Mouse (Mus musculus) heart, embryonic 11.5 days (tissue): Measurements from ENCODE around the gene Il1rl2. TPM values are rescaled to one million over a fixed set of nuclear protein-coding genes. Genes with fewer than 3 reads are reported as not detected.
A peak's percentile ranks its signal among the peaks of the same experiment; 100 is the strongest.

ENCODE experiments used
- ATAC-seq: fragments of 200-750 bp; cut with Nextera tagmentation; replicated peaks from 2 replicates; pipeline ENCODE4 v1.8.0; 2017; ENCODE audit warnings: moderate library complexity; ENCODE audit not compliant: insufficient number of reproducible peaks, low FRiP score, low TSS enrichment
- H3K27ac ChIP-seq: fragments of 300-500 bp; sonication (generic); 2 replicates; pipeline ENCODE4 v1.5.1; 2014; ENCODE audit warnings: mild to moderate bottlenecking, low read depth, low read length
- H3K27me3 ChIP-seq: fragments of 300-500 bp; sonication (generic); 2 replicates; pipeline ENCODE4 v1.6.1; 2014; ENCODE audit warnings: mild to moderate bottlenecking, low read length, mixed read lengths; ENCODE audit not compliant: control insufficient read depth, insufficient read depth
- H3K36me3 ChIP-seq: fragments of 300-500 bp; sonication (generic); 2 replicates; pipeline ENCODE4 v1.6.1; 2014; ENCODE audit warnings: mild to moderate bottlenecking, low read length, moderate library complexity, mixed read lengths; ENCODE audit not compliant: control insufficient read depth, insufficient read depth
- H3K4me1 ChIP-seq: fragments of 300-500 bp; sonication (generic); 2 replicates; pipeline ENCODE4 v1.6.1; 2014; ENCODE audit warnings: low read length; ENCODE audit not compliant: control insufficient read depth, insufficient read depth
- H3K4me2 ChIP-seq: fragments of 300-500 bp; sonication (generic); 2 replicates; pipeline ENCODE4 v1.6.1; 2014; ENCODE audit warnings: mild to moderate bottlenecking, moderate library complexity
- H3K4me3 ChIP-seq: fragments of 300-500 bp; sonication (generic); 2 replicates; pipeline ENCODE4 v1.5.1; 2014; ENCODE audit warnings: low read depth, low read length
- H3K9ac ChIP-seq: fragments of 300-500 bp; sonication (generic); 2 replicates; pipeline ENCODE4 v1.6.1; 2014; ENCODE audit warnings: mild to moderate bottlenecking, low read depth, low read length, moderate library complexity
- H3K9me3 ChIP-seq: fragments of 300-500 bp; sonication (generic); replicated peaks from 2 replicates; pipeline ENCODE4 v1.6.1; 2016; ENCODE audit warnings: low read length; ENCODE audit not compliant: control insufficient read depth
- WGBS: fragments of 180-500 bp; shearing (Covaris S2); extraction: QIAGEN DNeasy Blood & Tissue Kit; methylation state at CpG from one replicate; pipeline ENCODE4 v1.1.7; 2014; ENCODE audit not compliant: insufficient replicate concordance; 5-methylcytosine and 5-hydroxymethylcytosine counted together
- polyA plus RNA-seq: library from polyadenylated mRNA; unstranded; fragments of >200 nt; fragmentation: Nextera tagmentation; extraction: Ambion mirVana; gene quantifications from 2 replicates; pipeline ENCODE4 v1.2.1, GENCODE M21; 2014

The Il1rl2 gene
- 1.5 and 1.8 TPM in 2 replicates for polyA plus RNA-seq

- Histone ChIP-seq H3K4me3 (peak within 1 kb of the TSS; percentile 47), H3K9me3 (no peaks in the 10 kb centered on the region), H3K36me3 (no peaks in the 10 kb centered on the region), H3K4me1 (peaks cover 5% of the 10 kb centered on the region; the same call in 1 of the 2 replicates), H3K27ac (no peak within 1 kb of the TSS), H3K27me3 (peaks cover 16% of the 10 kb centered on the region; the same call in 1 of the 2 replicates), H3K4me2 (peak within 1 kb of the TSS; percentile 86), H3K9ac (peak within 1 kb of the TSS; percentile 58)
- 36% methylated on average over 6 of the region's 6 CpGs for WGBS
- ATAC-seq = no peak
Measured at GRCm38 (mm10) chr1:40324457-40324856, at the start of gene Il1rl2. Gene Il1rl2, plus strand, starts transcription at chr1:40324610.

GRCm38 (mm10) chr1:40275285-40276013 is 49.0 kb upstream of the Il1rl2 start:
- Histone ChIP-seq H3K4me1 (no peaks in the 10 kb centered on the region), H3K9me3 (no peaks in the 10 kb centered on the region), H3K27me3 (no peaks in the 10 kb centered on the region), H3K27ac (no peak overlapping the region), H3K4me3 (no peak overlapping the region), H3K9ac (no peak overlapping the region), H3K4me2 (no peak overlapping the region), H3K36me3 (no peaks in the 10 kb centered on the region)
- no peak for ATAC-seq
- 56% methylated on average over 10 of the region's 10 CpGs for WGBS

GRCm38 (mm10) chr1:40277944-40278343 is 46.5 kb upstream of the Il1rl2 start:
- Histone ChIP-seq H3K4me3 (no peak overlapping the region), H3K36me3 (no peaks in the 10 kb centered on the region), H3K4me2 (no peak overlapping the region), H3K9ac (no peak overlapping the region), H3K4me1 (no peaks in the 10 kb centered on the region), H3K27ac (no peak overlapping the region), H3K27me3 (no peaks in the 10 kb centered on the region), H3K9me3 (no peaks in the 10 kb centered on the region)
- WGBS = 80% methylated on average over 4 of the region's 4 CpGs
- no peak for ATAC-seq

- H3K27ac ChIP-seq = no peak overlapping the region
- WGBS = 45% methylated on average over 2 of the region's 2 CpGs
Measured at GRCm38 (mm10) chr1:40278720-40279119, 45.7 kb upstream of the Il1rl2 start.

GRCm38 (mm10) chr1:40279182-40279743 is 45.1 kb upstream of the Il1rl2 start:
- Histone ChIP-seq H3K36me3 (no peaks in the 10 kb centered on the region; the same call in 1 of the 2 replicates), H3K4me3 (no peak overlapping the region), H3K9ac (no peak overlapping the region), H3K4me1 (no peaks in the 10 kb centered on the region), H3K27ac (no peak overlapping the region), H3K9me3 (no peaks in the 10 kb centered on the region), H3K4me2 (no peak overlapping the region), H3K27me3 (no peaks in the 10 kb centered on the region)
- 78% methylated on average over 11 of the region's 11 CpGs for whole genome bisulfite sequencing
- no peak for ATAC-seq

More at GRCm38 (mm10) chr1:40278720-40279119, 45.7 kb upstream of the Il1rl2 start:
- no peaks in the 10 kb centered on the region; the same call in 1 of the 2 replicates for H3K36me3 ChIP-seq
- no peak overlapping the region for H3K9ac ChIP-seq
- H3K4me3 ChIP-seq = no peak overlapping the region
- no peaks in the 10 kb centered on the region for H3K9me3 ChIP-seq
- no peaks in the 10 kb centered on the region for H3K27me3 ChIP-seq
- ATAC-seq = no peak
- no peak overlapping the region for H3K4me2 ChIP-seq
- H3K4me1 ChIP-seq = no peaks in the 10 kb centered on the region

- Histone ChIP-seq H3K4me3 (no peak overlapping the region), H3K9ac (no peak overlapping the region), H3K9me3 (no peaks in the 10 kb centered on the region), H3K27me3 (no peaks in the 10 kb centered on the region), H3K4me2 (no peak overlapping the region), H3K27ac (no peak overlapping the region), H3K4me1 (no peaks in the 10 kb centered on the region), H3K36me3 (no peaks in the 10 kb centered on the region; the same call in 1 of the 2 replicates)
- ATAC-seq = no peak
- WGBS = 74% methylated on average over 4 of the region's 4 CpGs
Measured at GRCm38 (mm10) chr1:40281950-40282349, 42.5 kb upstream of the Il1rl2 start.

- Histone ChIP-seq H3K9me3 (no peaks in the 10 kb centered on the region), H3K4me3 (no peak overlapping the region), H3K9ac (no peak overlapping the region), H3K4me2 (no peak overlapping the region), H3K27ac (no peak overlapping the region), H3K36me3 (no peaks in the 10 kb centered on the region; the same call in 1 of the 2 replicates), H3K4me1 (no peaks in the 10 kb centered on the region), H3K27me3 (no peaks in the 10 kb centered on the region)
- no peak for ATAC-seq
- 66% methylated on average over 3 of the region's 3 CpGs for WGBS
Measured at GRCm38 (mm10) chr1:40282394-40282793, 42.0 kb upstream of the Il1rl2 start.

GRCm38 (mm10) chr1:40283995-40284394 is 40.4 kb upstream of the Il1rl2 start:
- Histone ChIP-seq H3K4me1 (no peaks in the 10 kb centered on the region), H3K27me3 (no peaks in the 10 kb centered on the region), H3K4me3 (no peak overlapping the region), H3K36me3 (no peaks in the 10 kb centered on the region; the same call in 1 of the 2 replicates), H3K4me2 (no peak overlapping the region), H3K27ac (no peak overlapping the region), H3K9me3 (no peaks in the 10 kb centered on the region), H3K9ac (no peak overlapping the region)
- WGBS = 56% methylated on average over 5 of the region's 5 CpGs
- no peak for ATAC-seq
